Mouse (Mus musculus) midbrain, embryonic 14.5 days (tissue): ENCODE measurements around the gene Cryzl2. TPM values are rescaled to one million over a fixed set of nuclear protein-coding genes. Genes with fewer than 3 reads are reported as not detected.
A peak's percentile ranks its signal among the peaks of the same experiment; 100 is the strongest.

Experiments
- ATAC-seq: fragments of 200-750 bp; cut with Nextera tagmentation; 2 replicates; pipeline ENCODE4 v1.8.0; 2017; ENCODE audit warnings: moderate number of reproducible peaks, moderate library complexity; ENCODE audit not compliant: low FRiP score, low TSS enrichment
- DNase-seq: peaks from one replicate; pipeline ENCODE4 v3.0.0-alpha.2; 2015
- H3K27ac ChIP-seq: fragments of 300-500 bp; sonication (generic); replicated peaks from 2 replicates; pipeline ENCODE4 v1.5.1; 2014; ENCODE audit warnings: mild to moderate bottlenecking, low read depth, low read length, moderate library complexity
- H3K27me3 ChIP-seq: fragments of 300-500 bp; sonication (generic); 2 replicates; pipeline ENCODE4 v1.6.1; 2014; ENCODE audit warnings: low read length, control low read depth, mixed read lengths; ENCODE audit not compliant: control insufficient read depth, insufficient read depth
- H3K36me3 ChIP-seq: fragments of 300-500 bp; sonication (generic); 2 replicates; pipeline ENCODE4 v1.6.1; 2014; ENCODE audit warnings: low read length, control low read depth; ENCODE audit not compliant: control insufficient read depth, insufficient read depth
- H3K4me1 ChIP-seq: fragments of 300-500 bp; sonication (generic); 2 replicates; pipeline ENCODE4 v1.6.1; 2014; ENCODE audit warnings: mild to moderate bottlenecking, antibody characterized with exemption, low read length, control low read depth; ENCODE audit not compliant: control insufficient read depth, insufficient read depth
- H3K4me2 ChIP-seq: fragments of 300-500 bp; sonication (generic); 2 replicates; pipeline ENCODE4 v1.6.1; 2014; ENCODE audit warnings: mild to moderate bottlenecking, low read length, moderate library complexity
- H3K4me3 ChIP-seq: fragments of 300-500 bp; sonication (generic); replicated peaks from 2 replicates; pipeline ENCODE4 v1.5.1; 2014; ENCODE audit warnings: low read depth, low read length
- H3K9ac ChIP-seq: fragments of 300-500 bp; sonication (generic); replicated peaks from 2 replicates; pipeline ENCODE4 v1.6.1; 2014; ENCODE audit warnings: mild to moderate bottlenecking, low read length, moderate library complexity
- H3K9me3 ChIP-seq: fragments of 300-500 bp; sonication (generic); 2 replicates; pipeline ENCODE4 v1.6.1; 2016; ENCODE audit warnings: low read length, control low read depth, mixed read lengths; ENCODE audit not compliant: control insufficient read depth
- WGBS: fragments of 180-500 bp; shearing (Covaris S2); extraction: QIAGEN DNeasy Blood & Tissue Kit; methylation state at CpG from one replicate; pipeline ENCODE4 v1.1.7; 2014; 5-methylcytosine and 5-hydroxymethylcytosine counted together
- polyA plus RNA-seq: library from polyadenylated mRNA; unstranded; fragments of >200 nt; fragmentation: Nextera tagmentation; extraction: Ambion mirVana; gene quantifications from 2 replicates; pipeline ENCODE4 v1.2.1, GENCODE M21; 2014

The Cryzl2 gene
- polyA plus RNA-seq: 6.2 and 7.6 TPM in 2 replicates

GRCm38 (mm10) chr1:157458421-157459208 lies at the start of gene Cryzl2:
Gene Cryzl2, plus strand, starts transcription at chr1:157458577.
- H3K9me3 ChIP-seq: no peaks in the 10 kb centered on the region
- H3K27ac ChIP-seq: peak within 1 kb of the TSS; percentile 41
- peak within 1 kb of the TSS; percentile 52 for H3K4me2 ChIP-seq

DNA sequence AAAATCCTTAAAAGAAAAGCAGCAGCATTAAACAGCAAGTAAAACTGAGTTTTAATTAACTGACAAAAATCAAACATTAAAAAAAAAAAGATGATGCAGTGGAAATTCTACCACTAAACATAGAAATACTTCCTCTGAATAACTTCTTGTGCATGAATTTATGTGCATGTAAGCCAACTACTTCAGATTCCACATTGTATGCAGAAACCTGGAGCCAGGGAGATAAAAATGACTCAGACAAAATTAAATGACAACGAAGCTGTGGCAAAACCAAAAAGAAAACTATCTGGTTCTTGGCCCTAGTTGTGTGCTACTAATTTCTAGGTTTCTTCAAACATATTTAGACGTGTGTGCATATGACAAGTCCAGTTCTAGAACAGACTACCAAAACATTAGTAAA lies 48.7 kb upstream of the Cryzl2 start:
- no peak for DNase-seq
- Histone ChIP-seq H3K4me3 (no peak overlapping the region), H3K27ac (no peak overlapping the region), H3K36me3 (no peaks in the 10 kb centered on the region), H3K9ac (no peak overlapping the region), H3K27me3 (no peaks in the 10 kb centered on the region), H3K9me3 (no peaks in the 10 kb centered on the region), H3K4me2 (peak overlapping the region; percentile 79), H3K4me1 (peaks cover 22% of the 10 kb centered on the region)
- 82% methylated on average over 2 of the region's 2 CpGs for WGBS
- no peak for ATAC-seq

More at GRCm38 (mm10) chr1:157458421-157459208, at the start of gene Cryzl2:
- WGBS: 1% methylated on average over 28 of the region's 29 CpGs
- peaks cover 7% of the 10 kb centered on the region for H3K4me1 ChIP-seq
- ATAC-seq (peak; percentile 86), DNase-seq (peak; percentile 80)
- H3K4me3 ChIP-seq: peak within 1 kb of the TSS; percentile 20; the same call in 1 of the 2 replicates
- H3K36me3 ChIP-seq: no peaks in the 10 kb centered on the region
- H3K9ac ChIP-seq: no peak within 1 kb of the TSS; the same call in 1 of the 2 replicates
- no peaks in the 10 kb centered on the region for H3K27me3 ChIP-seq

- H3K4me3 ChIP-seq: peak overlapping the region; percentile 93
- H3K9me3 ChIP-seq: no peaks in the 10 kb centered on the region
- H3K9ac ChIP-seq: peak overlapping the region; percentile 87
- WGBS: 4% methylated on average over 8 of the region's 8 CpGs
- H3K27me3 ChIP-seq: no peaks in the 10 kb centered on the region
- peak overlapping the region; percentile 79 for H3K4me2 ChIP-seq
- ATAC-seq (no peak), DNase-seq (peak; percentile 9)
- H3K4me1 ChIP-seq: peaks cover 22% of the 10 kb centered on the region
- no peak overlapping the region for H3K27ac ChIP-seq
- 0 out of 2 replicates have a peak, but pooled peaks cover 5% of the 10 kb centered on the region for H3K36me3 ChIP-seq
Observed at GRCm38 (mm10) chr1:157410937-157411336, 47.4 kb upstream of the Cryzl2 start.

DNA sequence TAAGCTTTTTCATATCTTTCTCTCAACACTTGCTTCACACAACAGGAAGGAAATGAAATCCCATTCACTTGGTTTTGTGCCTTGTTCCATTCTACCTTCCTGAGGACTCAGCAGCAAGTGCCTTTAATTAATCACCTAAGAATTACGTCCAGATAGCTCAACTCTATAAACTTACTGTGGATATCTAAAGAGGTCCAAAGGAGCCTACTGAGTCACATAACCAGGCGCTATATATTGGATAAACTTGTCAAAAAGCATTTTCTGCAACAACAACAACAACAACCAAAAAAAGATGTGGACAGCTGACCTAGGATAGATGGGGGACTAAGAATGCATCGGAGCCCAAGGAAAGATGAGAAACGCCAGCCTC lies 47.1 kb upstream of the Cryzl2 start:
- peak overlapping the region; percentile 96 for H3K27ac ChIP-seq
- H3K27me3 ChIP-seq: no peaks in the 10 kb centered on the region
- ATAC-seq (no peak), DNase-seq (no peak)
- peak overlapping the region; percentile 87 for H3K9ac ChIP-seq
- no peaks in the 10 kb centered on the region for H3K9me3 ChIP-seq
- 0 out of 2 replicates have a peak, but pooled peaks cover 6% of the 10 kb centered on the region for H3K36me3 ChIP-seq
- peaks cover 22% of the 10 kb centered on the region for H3K4me1 ChIP-seq
- H3K4me2 ChIP-seq: peak overlapping the region; percentile 79
- WGBS: 0% methylated on average over 4 of the region's 4 CpGs
- H3K4me3 ChIP-seq: peak overlapping the region; percentile 93

- WGBS: under 1% methylated on average over 67 of the region's 85 CpGs
- Histone ChIP-seq H3K4me2 (peak overlapping the region; percentile 79), H3K4me1 (peaks cover 22% of the 10 kb centered on the region), H3K36me3 (0 out of 2 replicates have a peak, but pooled peaks cover 6% of the 10 kb centered on the region), H3K4me3 (peak overlapping the region; percentile 93), H3K27ac (peak overlapping the region; percentile 96), H3K9ac (peak overlapping the region; percentile 87), H3K9me3 (no peaks in the 10 kb centered on the region), H3K27me3 (no peaks in the 10 kb centered on the region)
- ATAC-seq: peak; percentile 92
- peak; percentile 72 for DNase-seq
Observed at GRCm38 (mm10) chr1:157411711-157412380, 46.5 kb upstream of the Cryzl2 start.

DNA sequence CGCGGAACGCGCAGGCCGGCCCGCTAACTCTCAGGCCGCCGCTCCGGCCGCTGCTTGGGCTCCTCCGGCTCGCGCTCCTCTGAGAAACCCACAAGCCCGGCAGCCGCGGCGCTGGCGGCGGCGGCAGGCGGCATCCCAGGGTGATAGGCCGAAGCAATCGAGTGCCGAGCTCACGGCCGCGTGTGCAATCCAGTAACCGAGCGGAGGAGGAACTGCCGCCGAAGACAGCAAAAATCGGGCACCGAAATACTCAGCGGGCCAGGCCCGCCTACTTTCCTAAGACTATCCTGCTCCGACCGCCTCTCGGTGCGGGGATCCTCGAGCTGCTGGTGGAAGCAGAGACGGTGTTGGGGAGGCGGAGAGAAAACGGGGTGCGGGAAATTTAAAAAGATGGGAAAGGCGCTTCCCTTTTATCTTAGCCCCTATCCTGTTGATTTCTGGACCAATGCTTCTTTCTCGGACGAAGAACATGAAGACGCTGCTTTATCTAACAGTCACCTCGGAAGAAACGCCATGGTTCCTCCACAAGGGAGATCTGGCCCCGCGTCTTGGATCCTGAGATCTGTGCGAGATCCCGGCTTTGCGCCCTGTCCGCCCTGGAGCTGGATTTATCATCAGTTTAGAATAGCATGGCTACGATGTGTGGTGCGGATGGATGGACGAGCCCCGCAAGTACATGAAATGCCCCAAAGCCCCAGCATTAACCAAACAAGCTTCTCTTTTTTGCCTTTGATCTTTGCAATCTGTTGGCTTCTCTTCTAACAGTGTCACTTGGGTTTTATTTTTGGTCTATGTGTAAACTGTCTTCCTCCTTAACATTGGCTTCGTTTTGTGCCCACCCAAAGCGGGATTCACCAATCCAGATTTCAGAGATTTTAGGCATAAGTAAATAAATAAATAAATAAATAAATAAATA lies 45.7 kb upstream of the Cryzl2 start, which contains the start of gene Rasal2:
TSS of gene Rasal2 (minus strand) at position 142 of the 916 bp plus-strand sequence.
- H3K4me3 ChIP-seq: peak within 1 kb of the TSS; percentile 93
- peak; percentile 96 for ATAC-seq
- H3K9ac ChIP-seq: peak within 1 kb of the TSS; percentile 87
- peaks cover 22% of the 10 kb centered on the region for H3K4me1 ChIP-seq
- no peaks in the 10 kb centered on the region for H3K9me3 ChIP-seq
- peak within 1 kb of the TSS; percentile 96 for H3K27ac ChIP-seq
- peak within 1 kb of the TSS; percentile 79 for H3K4me2 ChIP-seq
- no peaks in the 10 kb centered on the region for H3K27me3 ChIP-seq
- H3K36me3 ChIP-seq: 0 out of 2 replicates have a peak, but pooled peaks cover 6% of the 10 kb centered on the region
- WGBS: under 1% methylated on average over 62 of the region's 62 CpGs
- peak; percentile 99 for DNase-seq

- Histone ChIP-seq H3K9me3 (no peaks in the 10 kb centered on the region), H3K27me3 (no peaks in the 10 kb centered on the region), H3K4me2 (no peak overlapping the region), H3K36me3 (peaks cover 6% of the 10 kb centered on the region; the same call in 1 of the 2 replicates), H3K27ac (no peak overlapping the region), H3K4me3 (no peak overlapping the region), H3K9ac (no peak overlapping the region), H3K4me1 (peaks cover 9% of the 10 kb centered on the region)
- DNase-seq: no peak
- 83% methylated on average over 3 of the region's 3 CpGs for WGBS
- no peak for ATAC-seq
Observed at GRCm38 (mm10) chr1:157415771-157416170, 42.6 kb upstream of the Cryzl2 start.

DNA sequence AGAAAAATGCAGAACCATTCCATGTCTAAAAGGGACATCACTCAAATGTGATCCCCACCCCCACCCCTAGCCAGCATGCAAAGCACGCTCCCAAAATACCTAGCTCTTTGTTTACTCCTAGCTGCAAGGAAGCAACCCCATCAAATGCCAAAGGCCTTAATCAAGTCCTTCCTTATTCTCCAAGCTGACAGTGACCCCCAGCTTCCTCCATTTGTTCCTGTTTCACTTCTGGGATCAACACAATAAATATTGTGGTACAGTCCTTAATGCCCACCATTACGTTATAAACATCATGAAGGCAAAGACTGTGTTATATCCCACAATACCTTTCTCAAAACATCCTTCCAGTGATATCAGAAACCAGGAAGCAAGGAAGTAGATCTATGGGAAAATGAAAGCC lies 41.7 kb upstream of the Cryzl2 start:
- peaks cover 6% of the 10 kb centered on the region; the same call in 1 of the 2 replicates for H3K36me3 ChIP-seq
- H3K27me3 ChIP-seq: no peaks in the 10 kb centered on the region
- ATAC-seq (no peak), DNase-seq (no peak)
- H3K4me1 ChIP-seq: peaks cover 3% of the 10 kb centered on the region; the same call in 1 of the 2 replicates
- 91% methylated on average over 2 of the region's 2 CpGs for WGBS
- H3K4me2 ChIP-seq: no peak overlapping the region
- no peaks in the 10 kb centered on the region for H3K9me3 ChIP-seq
- no peak overlapping the region for H3K9ac ChIP-seq
- no peak overlapping the region for H3K4me3 ChIP-seq
- no peak overlapping the region for H3K27ac ChIP-seq
